In genomic region chr8:47431263-47431662, GRCm38 (mm10) we compare ENCODE assay signal across 9 mouse cellular contexts. TPM values are rescaled to one million over a fixed set of nuclear protein-coding genes. Genes with fewer than 3 reads are reported as not detected.
DNase-seq lines count a peak whose midpoint lies in the region.
"Had no signal": no experiment of that assay in that cellular context is flagged by ENCODE, and none has a peak within 500 bp of the region (broad histone marks: within the 10 kb centered on the region; RNA-seq: fewer than 3 reads in every experiment).

No protein-coding gene starts in this region.

- DNase-seq in cerebellum, adult 9-10 months = peak; percentile 11
- DNase-seq in cerebellum, adult 11 months = no peak
- DNase-seq in lung, postnatal 10 days = peak; percentile 15
- no peak for DNase-seq in lung, postnatal 36 days
- DNase-seq in layer of hippocampus, adult 9-11 months = peak; percentile 66
- peak; percentile 73 to 81 for DNase-seq in right cerebral cortex, postnatal 10 days (ENCODE audit: low spot score in 2 of 2)
- no peak for DNase-seq in thymus, postnatal 4 days
- no peak for DNase-seq in heart, postnatal 14 days
- DNase-seq: heart, adult 11 months had no signal

- intact Hi-C loops in heart, postnatal 14 days (cut with DNase I) = no loop called here

RNA-seq across cellular contexts. Expression of gene Stox2, which starts 14.9 kb away (rescaled TPM):
- 10 to 100 TPM; 16.9 to 19.2 TPM for total RNA-seq in heart, postnatal 14 days (2021)

Comparison
In these comparisons a context has a peak if more than half of its experiments do, and no peak if none do; other contexts are left out.
1. DNase-seq: peak in cerebellum, adult 9-10 months (single experiment), lung, postnatal 10 days (single experiment), layer of hippocampus, adult 9-11 months (single experiment) and right cerebral cortex, postnatal 10 days (2 of 2); none in cerebellum, adult 11 months (single experiment), lung, postnatal 36 days (single experiment), thymus, postnatal 4 days (single experiment) and heart, postnatal 14 days (0 of 2).